Mouse (Mus musculus) forebrain, postnatal 0 days (tissue): Measurements from ENCODE around the gene Serpinf1. TPM values are rescaled to one million over a fixed set of nuclear protein-coding genes. Genes with fewer than 3 reads are reported as not detected.

Experiments
- ATAC-seq: fragments of 200-750 bp; cut with Nextera tagmentation; 2 replicates; pipeline ENCODE4 v1.8.0; 2017; ENCODE audit warnings: mild to moderate bottlenecking, moderate library complexity
- DNase-seq: peaks from one replicate; pipeline ENCODE4 v3.0.0-alpha.2; 2015
- H3K27ac ChIP-seq: fragments of 300-500 bp; sonication (generic); 2 replicates; pipeline ENCODE4 v1.5.1; 2014; ENCODE audit warnings: low read depth, mild to moderate bottlenecking, antibody characterized with exemption, low read length, moderate library complexity, mixed read lengths
- H3K27me3 ChIP-seq: fragments of 300-500 bp; sonication (generic); 2 replicates; pipeline ENCODE4 v1.6.1; 2014; ENCODE audit warnings: mild to moderate bottlenecking, low read length, mixed read lengths; ENCODE audit not compliant: insufficient read depth
- H3K36me3 ChIP-seq: fragments of 300-500 bp; sonication (generic); 2 replicates; pipeline ENCODE4 v1.6.1; 2014; ENCODE audit warnings: mild to moderate bottlenecking, moderate library complexity; ENCODE audit not compliant: insufficient read depth
- H3K4me1 ChIP-seq: fragments of 300-500 bp; sonication (generic); 2 replicates; pipeline ENCODE4 v1.6.1; 2014; ENCODE audit warnings: antibody characterized with exemption; ENCODE audit not compliant: insufficient read depth
- H3K4me2 ChIP-seq: fragments of 300-500 bp; sonication (generic); 2 replicates; pipeline ENCODE4 v1.6.1; 2014; ENCODE audit warnings: low read depth, mild to moderate bottlenecking, moderate library complexity
- H3K4me3 ChIP-seq: fragments of 300-500 bp; sonication (generic); 2 replicates; pipeline ENCODE4 v1.5.1; 2014; ENCODE audit warnings: low read depth, low read length, mixed read lengths
- H3K9ac ChIP-seq: fragments of 300-500 bp; sonication (generic); 2 replicates; pipeline ENCODE4 v1.6.1; 2014; ENCODE audit warnings: mild to moderate bottlenecking
- H3K9me3 ChIP-seq: fragments of 300-500 bp; sonication (generic); 2 replicates; pipeline ENCODE4 v1.6.1; 2016; ENCODE audit warnings: low read length
- CTCF ChIP-seq: sonication (generic); IDR thresholded peaks from 2 replicates; pipeline ENCODE4 v1.5.1; 2016; ENCODE audit warnings: antibody characterized with exemption, control low read depth, low read depth
- WGBS: fragments of 180-500 bp; shearing (Covaris S2); extraction: QIAGEN DNeasy Blood & Tissue Kit; methylation state at CpG from one replicate; pipeline ENCODE4 v1.1.7; 2014; 5-methylcytosine and 5-hydroxymethylcytosine counted together
- polyA plus RNA-seq: library from polyadenylated mRNA; unstranded; fragments of >200 nt; fragmentation: Nextera tagmentation; extraction: Ambion mirVana; gene quantifications from 2 replicates; pipeline ENCODE4 v1.2.1, GENCODE M21; 2015
- total RNA-seq: library from RNA; depleted of rRNA; stranded (reverse); fragments of >200 nt; gene quantifications from 2 replicates; pipeline ENCODE4 v1.2.3, GENCODE M21; 2014

Serpinf1 gene
- total and polyA plus RNA-seq, 2 experiments from 2014 or later: 44.6 to 53.3 TPM

- H3K9ac ChIP-seq: no peak overlapping the region
- H3K9me3 ChIP-seq: no peaks in the 10 kb centered on the region
- H3K4me3 ChIP-seq: no peak overlapping the region
- WGBS: 50% methylated on average over 7 of the region's 7 CpGs
- H3K36me3 ChIP-seq: no peaks in the 10 kb centered on the region
- DNase-seq (no peak), ATAC-seq (no peak; the same call in 1 of the 2 replicates)
- no peak overlapping the region for H3K27ac ChIP-seq
- no peaks in the 10 kb centered on the region for H3K27me3 ChIP-seq
- H3K4me2 ChIP-seq: no peak overlapping the region
- H3K4me1 ChIP-seq: no peaks in the 10 kb centered on the region
- TF ChIP-seq CTCF: no peak
Observed at GRCm38 (mm10) chr11:75415096-75415495, 7.4 kb downstream of the Serpinf1 start.

- 92% methylated on average over 7 of the region's 7 CpGs for WGBS
- ATAC-seq: no peak
- no peaks in the 10 kb centered on the region for H3K27me3 ChIP-seq
Observed at GRCm38 (mm10) chr11:75410591-75410990, 11.9 kb downstream of the Serpinf1 start.

GRCm38 (mm10) chr11:75409679-75410575 is 12.6 kb downstream of the Serpinf1 start:
- 74% methylated on average over 17 of the region's 17 CpGs for WGBS
- no peak for TF ChIP-seq CTCF
- H3K36me3 ChIP-seq: no peaks in the 10 kb centered on the region

More at GRCm38 (mm10) chr11:75410591-75410990, 11.9 kb downstream of the Serpinf1 start:
- Histone ChIP-seq H3K27ac (no peak overlapping the region), H3K4me1 (no peaks in the 10 kb centered on the region), H3K4me3 (no peak overlapping the region), H3K9me3 (no peaks in the 10 kb centered on the region), H3K9ac (no peak overlapping the region), H3K4me2 (no peak overlapping the region), H3K36me3 (no peaks in the 10 kb centered on the region)
- TF ChIP-seq CTCF: no peak
- DNase-seq: no peak

GRCm38 (mm10) chr11:75406865-75407264 is 15.6 kb downstream of the Serpinf1 start:
- H3K36me3 ChIP-seq: no peaks in the 10 kb centered on the region
- no peak for ATAC-seq
- DNase-seq: no peak
- no peaks in the 10 kb centered on the region for H3K4me1 ChIP-seq
- H3K9ac ChIP-seq: no peak overlapping the region
- H3K27ac ChIP-seq: no peak overlapping the region
- no peak overlapping the region for H3K4me2 ChIP-seq
- 47% methylated on average over 3 of the region's 3 CpGs for WGBS
- no peaks in the 10 kb centered on the region for H3K27me3 ChIP-seq
- peak; percentile 61 for TF ChIP-seq CTCF
- H3K9me3 ChIP-seq: no peaks in the 10 kb centered on the region
- H3K4me3 ChIP-seq: no peak overlapping the region

More at GRCm38 (mm10) chr11:75409679-75410575, 12.6 kb downstream of the Serpinf1 start:
- Histone ChIP-seq H3K4me1 (no peaks in the 10 kb centered on the region), H3K9ac (no peak overlapping the region), H3K4me3 (no peak overlapping the region), H3K27ac (no peak overlapping the region), H3K4me2 (no peak overlapping the region), H3K27me3 (no peaks in the 10 kb centered on the region), H3K9me3 (no peaks in the 10 kb centered on the region)
- no peak for DNase-seq
- ATAC-seq: no peak

- H3K9me3 ChIP-seq: no peaks in the 10 kb centered on the region
Observed at GRCm38 (mm10) chr11:75406104-75406503, 16.4 kb downstream of the Serpinf1 start.

GRCm38 (mm10) chr11:75404801-75405200 is 17.7 kb downstream of the Serpinf1 start:
- no peaks in the 10 kb centered on the region for H3K4me1 ChIP-seq
- no peak overlapping the region for H3K4me2 ChIP-seq
- ATAC-seq (no peak), DNase-seq (no peak)
- no peaks in the 10 kb centered on the region for H3K27me3 ChIP-seq
- H3K9me3 ChIP-seq: no peaks in the 10 kb centered on the region
- no peak overlapping the region for H3K27ac ChIP-seq
- no peak overlapping the region for H3K4me3 ChIP-seq
- no peaks in the 10 kb centered on the region for H3K36me3 ChIP-seq
- H3K9ac ChIP-seq: no peak overlapping the region
- 94% methylated on average over 6 of the region's 6 CpGs for WGBS
- no peak for TF ChIP-seq CTCF

More at GRCm38 (mm10) chr11:75406104-75406503, 16.4 kb downstream of the Serpinf1 start:
- H3K36me3 ChIP-seq: no peaks in the 10 kb centered on the region
- 78% methylated on average over 4 of the region's 4 CpGs for WGBS
- H3K4me1 ChIP-seq: no peaks in the 10 kb centered on the region
- ATAC-seq (no peak), DNase-seq (no peak)
- H3K9ac ChIP-seq: no peak overlapping the region
- no peak overlapping the region for H3K27ac ChIP-seq
- no peak for TF ChIP-seq CTCF
- H3K4me3 ChIP-seq: no peak overlapping the region
- H3K27me3 ChIP-seq: no peaks in the 10 kb centered on the region
- H3K4me2 ChIP-seq: no peak overlapping the region
